In the genomic region with DNA sequence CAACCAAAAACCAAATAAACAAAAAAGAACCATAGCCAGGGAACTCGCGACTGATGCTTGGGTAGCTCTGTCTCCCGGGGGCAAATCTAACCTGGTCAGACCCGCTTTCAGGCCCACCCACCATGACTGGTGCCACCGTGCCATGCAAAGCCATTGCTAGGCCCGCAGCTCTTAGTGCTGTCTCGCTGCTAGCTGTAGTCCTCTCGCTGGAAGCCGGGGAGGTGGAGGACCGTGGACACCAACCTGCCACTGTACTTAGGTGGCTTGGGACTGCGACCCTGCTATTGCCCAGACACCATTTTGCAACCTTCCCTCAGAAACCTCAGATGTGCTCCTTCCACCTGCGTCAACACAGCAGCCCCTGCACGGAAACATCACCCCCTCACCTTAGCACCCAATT, we compare ENCODE assay signal across 10 mouse cellular contexts. TPM values are rescaled to one million over a fixed set of nuclear protein-coding genes. Genes with fewer than 3 reads are reported as not detected.
DNase-seq lines count a peak whose midpoint lies in the region; ATAC-seq and TF ChIP-seq lines count a peak whose summit lies in the region.
"Had no signal": no experiment of that assay in that cellular context is flagged by ENCODE, and none has a peak within 500 bp of the region (broad histone marks: within the 10 kb centered on the region; RNA-seq: fewer than 3 reads in every experiment).

No protein-coding gene starts in this region.

- dilution Hi-C loops in CH12.LX (cut with MboI; ENCODE audit: extremely low pct_ligation_motif_present, extremely low pct_unique_long_range_greater_than_20kb, low sequenced_read_pairs) = no loop called here

- TF ChIP-seq POLR2A in CH12.LX (IDR thresholded peaks at IDR 0.05; ENCODE audit: low read depth, low read length) = no peak

- H3K79me2 ChIP-seq in CH12.LX (replicated peaks; ENCODE audit: control insufficient read depth, extremely low read depth, insufficient read depth, poor library complexity, severe bottlenecking) = no peaks in the 10 kb centered on the region

- TF ChIP-seq RAD21 in CH12.LX (IDR thresholded peaks at IDR 0.05; ENCODE audit: low read depth, low read length) = no peak

- H3K9ac ChIP-seq in heart, embryonic 16.5 days (ENCODE audit: low read length) = no peak overlapping the region
- H3K9ac ChIP-seq in CH12.LX (ENCODE audit: insufficient read depth, low read depth) = peak overlapping the region; percentile 41
- peak overlapping the region; percentile 49 for H3K9ac ChIP-seq in hindbrain, embryonic 13.5 days
- no peak overlapping the region for H3K9ac ChIP-seq in liver, embryonic 13.5 days
- no peak overlapping the region for H3K9ac ChIP-seq in midbrain, embryonic 11.5 days (ENCODE audit: low read length)
- H3K9ac ChIP-seq: midbrain, embryonic 12.5 days had no signal

- H3K4me2 ChIP-seq in heart, embryonic 16.5 days (ENCODE audit: low read depth, low read length) = peak overlapping the region; percentile 35
- peak overlapping the region; percentile 59 for H3K4me2 ChIP-seq in CH12.LX (ENCODE audit: insufficient read depth, low read depth, poor library complexity, severe bottlenecking)
- peak overlapping the region; percentile 64 for H3K4me2 ChIP-seq in hindbrain, embryonic 13.5 days
- H3K4me2 ChIP-seq in liver, embryonic 13.5 days = peak overlapping the region; percentile 48
- no peak overlapping the region for H3K4me2 ChIP-seq in midbrain, embryonic 11.5 days
- H3K4me2 ChIP-seq: midbrain, embryonic 12.5 days had no signal

- in situ Hi-C loops in CH12.LX (cut with MboI; ENCODE audit: low pct_ligation_motif_present, low pct_unique_long_range_greater_than_20kb, low sequenced_read_pairs) = loop anchor here (10.0 to 25.0 kb wide), 2 partner anchors 200 to 347 kb away; a partner anchor contains a TSS

- DNase-seq in heart, adult 18-20 months = no peak
- no peak for DNase-seq in CH12.LX (ENCODE audit: extremely low read depth)
- no peak for DNase-seq in liver, embryonic 13.5 days
- no peak for DNase-seq in left cerebral cortex, adult 8-10 months (ENCODE audit: low spot score in 2 of 2)
- DNase-seq in midbrain, embryonic 11.5 days (ENCODE audit: low spot score, missing footprints) = no peak
- no peak for DNase-seq in embryo, embryonic 10.5 days (ENCODE audit: low spot score)

- peak overlapping the region; percentile 5 for H3K4me3 ChIP-seq in heart, embryonic 16.5 days (ENCODE audit: low read length)
- peak overlapping the region; percentile 52 to 57 (median 53) for H3K4me3 ChIP-seq in CH12.LX (replicated peaks in 1 of 3; ENCODE audit: low read depth in 2 of 3, low read length in 2 of 3, poor library complexity in 1 of 3)
- H3K4me3 ChIP-seq in hindbrain, embryonic 13.5 days = peak overlapping the region; percentile 34
- H3K4me3 ChIP-seq in liver, embryonic 13.5 days (replicated peaks) = peak overlapping the region; percentile 36
- H3K4me3 ChIP-seq in midbrain, embryonic 11.5 days (ENCODE audit: low read depth, low read length) = no peak overlapping the region
- H3K4me3 ChIP-seq: erythroblast, embryonic 14.5 days; midbrain, embryonic 12.5 days had no signal

- H3K27ac ChIP-seq in heart, embryonic 16.5 days (ENCODE audit: low read length) = no peak overlapping the region
- H3K27ac ChIP-seq in CH12.LX (ENCODE audit: insufficient read depth, low read depth) = peak overlapping the region; percentile 58
- H3K27ac ChIP-seq in hindbrain, embryonic 13.5 days = peak overlapping the region; percentile 82
- no peak overlapping the region for H3K27ac ChIP-seq in liver, embryonic 13.5 days
- no peak overlapping the region for H3K27ac ChIP-seq in midbrain, embryonic 11.5 days (ENCODE audit: low read depth, low read length)
- H3K27ac ChIP-seq: midbrain, embryonic 12.5 days had no signal

- H3K36me3 ChIP-seq in heart, embryonic 16.5 days (ENCODE audit: control insufficient read depth, insufficient read depth) = no peaks in the 10 kb centered on the region
- H3K36me3 ChIP-seq in CH12.LX (replicated peaks in 1 of 2; ENCODE audit: control insufficient read depth in 1 of 2, insufficient read depth in 1 of 2, low read length in 1 of 2) = peaks cover 0 to 10% of the 10 kb centered on the region in 2 experiments
- H3K36me3 ChIP-seq in hindbrain, embryonic 13.5 days = no peaks in the 10 kb centered on the region
- H3K36me3 ChIP-seq in liver, embryonic 13.5 days = no peaks in the 10 kb centered on the region
- H3K36me3 ChIP-seq in midbrain, embryonic 11.5 days (ENCODE audit: control insufficient read depth, insufficient read depth, low read length) = no peaks in the 10 kb centered on the region
- H3K36me3 ChIP-seq: midbrain, embryonic 12.5 days had no signal

- no peak for TF ChIP-seq EP300 in CH12.LX (IDR thresholded peaks at IDR 0.05; ENCODE audit: low read length)

- 4% methylated on average over 13 of the region's 13 CpGs for WGBS in heart, embryonic 16.5 days
- 4% methylated on average over 13 of the region's 13 CpGs for WGBS in hindbrain, embryonic 13.5 days
- 4% methylated on average over 13 of the region's 13 CpGs for WGBS in liver, embryonic 13.5 days (ENCODE audit: insufficient replicate concordance)
- WGBS in midbrain, embryonic 11.5 days = 3% methylated on average over 13 of the region's 13 CpGs

- TF ChIP-seq CTCF in CH12.LX (conservative IDR thresholded peaks at IDR 0.05 in 1 of 2, IDR thresholded peaks at IDR 0.05 in 1 of 2; ENCODE audit: low read depth in 2 of 2, low read length in 2 of 2) = no peak

- peaks cover 7% of the 10 kb centered on the region for H3K4me1 ChIP-seq in heart, embryonic 16.5 days (ENCODE audit: control insufficient read depth, insufficient read depth, low read length)
- H3K4me1 ChIP-seq in CH12.LX (ENCODE audit: control insufficient read depth in 1 of 2, insufficient read depth in 2 of 2) = peaks cover 4 to 17% of the 10 kb centered on the region in 2 experiments; a peak in 2 of 4 replicates
- H3K4me1 ChIP-seq in hindbrain, embryonic 13.5 days (replicated peaks) = peaks cover 43% of the 10 kb centered on the region
- peaks cover 7% of the 10 kb centered on the region for H3K4me1 ChIP-seq in liver, embryonic 13.5 days (replicated peaks)
- H3K4me1 ChIP-seq in midbrain, embryonic 11.5 days (ENCODE audit: control insufficient read depth, insufficient read depth, low read length) = peaks cover 2% of the 10 kb centered on the region

- no peak for ATAC-seq in heart, embryonic 16.5 days (replicated peaks; ENCODE audit: extremely low read depth, insufficient read depth, low FRiP score)
- ATAC-seq in hindbrain, embryonic 13.5 days (ENCODE audit: low FRiP score) = no peak
- no peak for ATAC-seq in liver, embryonic 13.5 days (ENCODE audit: low read depth)
- no peak for ATAC-seq in midbrain, embryonic 11.5 days (ENCODE audit: low FRiP score)

- H3K9me3 ChIP-seq in heart, embryonic 16.5 days (replicated peaks; ENCODE audit: control insufficient read depth, low read length) = no peaks in the 10 kb centered on the region
- peaks cover 24% of the 10 kb centered on the region for H3K9me3 ChIP-seq in CH12.LX (replicated peaks; ENCODE audit: low read length)
- H3K9me3 ChIP-seq in hindbrain, embryonic 13.5 days = no peaks in the 10 kb centered on the region
- H3K9me3 ChIP-seq in liver, embryonic 13.5 days (replicated peaks) = no peaks in the 10 kb centered on the region
- H3K9me3 ChIP-seq in midbrain, embryonic 11.5 days (ENCODE audit: control insufficient read depth, low read length) = no peaks in the 10 kb centered on the region
- H3K9me3 ChIP-seq: midbrain, embryonic 12.5 days had no signal

- H3K27me3 ChIP-seq in heart, embryonic 16.5 days (ENCODE audit: control insufficient read depth, insufficient read depth, low read length) = peaks cover 97% of the 10 kb centered on the region
- peaks cover 2% of the 10 kb centered on the region for H3K27me3 ChIP-seq in CH12.LX (replicated peaks)
- H3K27me3 ChIP-seq in hindbrain, embryonic 13.5 days = peaks cover 99% of the 10 kb centered on the region
- peaks cover 100% of the 10 kb centered on the region for H3K27me3 ChIP-seq in liver, embryonic 13.5 days
- peaks cover 100% of the 10 kb centered on the region for H3K27me3 ChIP-seq in midbrain, embryonic 11.5 days (ENCODE audit: control insufficient read depth, insufficient read depth, low read length)

RNA-seq across cellular contexts. Expression of a gene that starts 1.2 kb away (rescaled TPM):
- polyA plus RNA-seq in heart, embryonic 16.5 days (2015; fragmentation: Nextera tagmentation; extraction: Ambion mirVana) = 0.89 and 1.3 TPM in 2 replicates
- 1 to 10 TPM in 1 of 2 experiments, under 1 TPM in 1; 0.32 to 1.9 TPM for total RNA-seq in heart, adult 18-20 months (2021)
- total RNA-seq in CH12.LX (2012; rRNA removed) (0.25 and 0.38 TPM in 2 replicates), CH12.LX (2014; rRNA removed) (0.08 TPM in 1 of 2 replicates, not detected in the other)
- 0.34 and 0.37 TPM in 2 replicates for polyA plus RNA-seq in CH12.LX (2012; ENCODE audit: insufficient read length, low read depth)
- polyA plus RNA-seq in hindbrain, embryonic 13.5 days (2015; fragmentation: Nextera tagmentation; extraction: Ambion mirVana) = 21.8 and 23.8 TPM in 2 replicates
- polyA plus RNA-seq in liver, embryonic 13.5 days (2015; fragmentation: Nextera tagmentation; extraction: Ambion mirVana) = 0.24 and 0.43 TPM in 2 replicates
- not detected for total RNA-seq in left cerebral cortex, adult 8-10 months (2022)
- polyA plus RNA-seq in midbrain, embryonic 11.5 days (2014; fragmentation: Nextera tagmentation; extraction: Ambion mirVana) = 0.11 TPM in 1 of 2 replicates, not detected in the other
- polyA plus RNA-seq: erythroblast, embryonic 14.5 days; midbrain, embryonic 12.5 days had no signal

RNA-seq across cellular contexts. Expression of a gene that starts 1.2 kb away (rescaled TPM):
- polyA plus RNA-seq in heart, embryonic 16.5 days (2015; fragmentation: Nextera tagmentation; extraction: Ambion mirVana) = not detected in 2 replicates
- total RNA-seq in heart, adult 18-20 months (2021) = not detected
- not detected in 2 replicates for total RNA-seq in CH12.LX (2012; rRNA removed)
- total RNA-seq in CH12.LX (2014; rRNA removed) = not detected in 2 replicates
- not detected in 2 replicates for polyA plus RNA-seq in CH12.LX (2012; ENCODE audit: insufficient read length, low read depth)
- polyA plus RNA-seq in hindbrain, embryonic 13.5 days (2015; fragmentation: Nextera tagmentation; extraction: Ambion mirVana) = not detected in 2 replicates
- not detected in 2 replicates for polyA plus RNA-seq in liver, embryonic 13.5 days (2015; fragmentation: Nextera tagmentation; extraction: Ambion mirVana)
- not detected for total RNA-seq in left cerebral cortex, adult 8-10 months (2022)
- polyA plus RNA-seq in midbrain, embryonic 11.5 days (2014; fragmentation: Nextera tagmentation; extraction: Ambion mirVana) = not detected in 2 replicates
- polyA plus RNA-seq: erythroblast, embryonic 14.5 days; midbrain, embryonic 12.5 days had no signal

RNA-seq across cellular contexts. Expression of a gene that starts 3.4 kb away (rescaled TPM):
- polyA plus RNA-seq in heart, embryonic 16.5 days (2015; fragmentation: Nextera tagmentation; extraction: Ambion mirVana) = not detected in 2 replicates
- total RNA-seq in heart, adult 18-20 months (2021) = not detected
- total RNA-seq in CH12.LX (2012; rRNA removed) = 1.2 and 2.2 TPM in 2 replicates
- 0.58 and 1.1 TPM in 2 replicates for total RNA-seq in CH12.LX (2014; rRNA removed)
- 1.6 and 2.1 TPM in 2 replicates for polyA plus RNA-seq in CH12.LX (2012; ENCODE audit: insufficient read length, low read depth)
- 16.3 and 28.0 TPM in 2 replicates for polyA plus RNA-seq in hindbrain, embryonic 13.5 days (2015; fragmentation: Nextera tagmentation; extraction: Ambion mirVana)
- not detected in 2 replicates for polyA plus RNA-seq in liver, embryonic 13.5 days (2015; fragmentation: Nextera tagmentation; extraction: Ambion mirVana)
- total RNA-seq in left cerebral cortex, adult 8-10 months (2022) = not detected
- polyA plus RNA-seq in midbrain, embryonic 11.5 days (2014; fragmentation: Nextera tagmentation; extraction: Ambion mirVana) = not detected in 2 replicates
- polyA plus RNA-seq: erythroblast, embryonic 14.5 days; midbrain, embryonic 12.5 days had no signal

RNA-seq across cellular contexts. Expression of a gene that starts 7.6 kb away (rescaled TPM):
- polyA plus RNA-seq in heart, embryonic 16.5 days (2015; fragmentation: Nextera tagmentation; extraction: Ambion mirVana) = 1.3 and 3.3 TPM in 2 replicates
- total RNA-seq in heart, adult 18-20 months (2021) = under 1 TPM; 0.40 to 0.59 TPM
- total RNA-seq in CH12.LX (2012; rRNA removed) = 1.5 TPM in 2 replicates
- total RNA-seq in CH12.LX (2014; rRNA removed) = 0.83 and 1.2 TPM in 2 replicates
- 3.1 and 4.1 TPM in 2 replicates for polyA plus RNA-seq in CH12.LX (2012; ENCODE audit: insufficient read length, low read depth)
- 116 and 150 TPM in 2 replicates for polyA plus RNA-seq in hindbrain, embryonic 13.5 days (2015; fragmentation: Nextera tagmentation; extraction: Ambion mirVana)
- 0.83 and 1.2 TPM in 2 replicates for polyA plus RNA-seq in liver, embryonic 13.5 days (2015; fragmentation: Nextera tagmentation; extraction: Ambion mirVana)
- not detected for total RNA-seq in left cerebral cortex, adult 8-10 months (2022)
- not detected in 2 replicates for polyA plus RNA-seq in midbrain, embryonic 11.5 days (2014; fragmentation: Nextera tagmentation; extraction: Ambion mirVana)
- polyA plus RNA-seq: erythroblast, embryonic 14.5 days; midbrain, embryonic 12.5 days had no signal

RNA-seq across cellular contexts. Expression of a gene that starts 9.7 kb away (rescaled TPM):
- polyA plus RNA-seq in heart, embryonic 16.5 days (2015; fragmentation: Nextera tagmentation; extraction: Ambion mirVana) = 0.35 and 0.38 TPM in 2 replicates
- under 1 TPM in 1 of 2 experiments, not detected in 1; 0.59 TPM for total RNA-seq in heart, adult 18-20 months (2021)
- 0.71 and 1.1 TPM in 2 replicates for total RNA-seq in CH12.LX (2012; rRNA removed)
- total RNA-seq in CH12.LX (2014; rRNA removed) = 0.85 and 1.0 TPM in 2 replicates
- polyA plus RNA-seq in CH12.LX (2012; ENCODE audit: insufficient read length, low read depth) = 1.4 TPM in 2 replicates
- polyA plus RNA-seq in hindbrain, embryonic 13.5 days (2015; fragmentation: Nextera tagmentation; extraction: Ambion mirVana) = 7.4 and 14.9 TPM in 2 replicates
- polyA plus RNA-seq in liver, embryonic 13.5 days (2015; fragmentation: Nextera tagmentation; extraction: Ambion mirVana) = 0.52 and 0.59 TPM in 2 replicates
- not detected for total RNA-seq in left cerebral cortex, adult 8-10 months (2022)
- 0.14 TPM in 1 of 2 replicates, not detected in the other for polyA plus RNA-seq in midbrain, embryonic 11.5 days (2014; fragmentation: Nextera tagmentation; extraction: Ambion mirVana)
- polyA plus RNA-seq: midbrain, embryonic 12.5 days had no signal

Comparison
In these comparisons a context has a peak if more than half of its experiments do, and no peak if none do; other contexts are left out.
1. H3K27ac ChIP-seq: peak in CH12.LX (single experiment) and hindbrain, embryonic 13.5 days (single experiment); none in heart, embryonic 16.5 days (single experiment), liver, embryonic 13.5 days (single experiment) and midbrain, embryonic 11.5 days (single experiment).
2. H3K9ac ChIP-seq: peak in CH12.LX (single experiment) and hindbrain, embryonic 13.5 days (single experiment); none in heart, embryonic 16.5 days (single experiment), liver, embryonic 13.5 days (single experiment) and midbrain, embryonic 11.5 days (single experiment).
3. RNA of a gene that starts 1.2 kb away (polyA plus RNA-seq): 21.8 to 23.8 TPM in hindbrain, embryonic 13.5 days; 0.89 to 1.3 TPM in heart, embryonic 16.5 days, 0.34 to 0.37 TPM in CH12.LX, 0.24 to 0.43 TPM in liver, embryonic 13.5 days and 0.11 TPM in midbrain, embryonic 11.5 days; every median in the first group is over 10 times any median in the second.